Mouse (Mus musculus) kidney, adult 9 months (tissue): Measurements from ENCODE around the gene Cdkn1a.

Experiments
- DNase-seq: peaks from one replicate; pipeline ENCODE4 v3.0.0; 2022

The Cdkn1a gene

DNA sequence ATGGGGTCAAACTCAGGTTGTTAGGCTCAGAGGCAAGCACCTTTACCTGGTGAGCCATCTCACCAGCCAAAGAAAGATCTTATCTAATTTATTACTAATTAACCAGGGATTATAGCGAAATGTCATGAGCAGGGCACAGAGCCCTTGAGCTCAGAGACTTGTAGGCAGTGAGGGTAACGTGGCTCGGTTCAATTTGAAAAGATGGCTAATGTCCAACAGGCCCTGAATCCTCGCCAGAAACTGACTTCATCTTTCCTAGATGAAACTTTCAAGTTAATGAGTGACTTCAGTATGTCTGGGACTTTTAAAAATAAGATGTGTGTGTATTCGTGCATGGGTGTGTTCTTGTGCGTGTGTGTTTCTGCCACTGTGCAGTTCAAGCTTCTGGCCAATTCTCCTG lies 32.0 kb downstream of the Cdkn1a start:
- peak; percentile 95 for DNase-seq

DNA sequence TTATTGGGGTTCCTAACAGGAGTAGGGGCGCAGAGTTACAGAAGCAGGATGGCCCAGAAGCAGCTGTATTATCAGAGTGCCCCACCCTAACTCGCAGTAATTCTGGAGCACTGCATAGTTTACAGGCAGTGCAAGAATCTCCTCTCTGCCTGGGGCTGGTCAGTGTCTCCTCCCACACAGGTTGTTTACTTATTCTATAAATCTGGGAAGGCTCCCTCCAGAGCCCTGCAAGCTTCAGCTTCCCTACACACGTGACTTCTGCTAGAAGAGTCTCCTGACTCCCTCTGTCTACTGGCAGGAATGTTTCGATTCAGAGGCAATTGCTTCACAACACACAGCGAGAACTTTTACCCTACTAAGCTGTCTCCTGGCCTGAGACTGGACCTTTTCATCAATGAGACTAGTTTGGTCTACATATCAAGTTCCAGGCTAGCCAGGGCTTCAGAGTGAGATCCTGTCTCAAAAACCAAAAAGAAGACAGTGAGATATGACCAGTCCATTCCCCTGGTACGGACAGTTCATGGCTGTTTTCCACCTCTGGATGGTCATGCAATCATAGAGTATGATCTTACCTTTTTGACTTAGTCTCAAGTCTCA lies 32.9 kb downstream of the Cdkn1a start:
- DNase-seq = peak; percentile 33

DNA sequence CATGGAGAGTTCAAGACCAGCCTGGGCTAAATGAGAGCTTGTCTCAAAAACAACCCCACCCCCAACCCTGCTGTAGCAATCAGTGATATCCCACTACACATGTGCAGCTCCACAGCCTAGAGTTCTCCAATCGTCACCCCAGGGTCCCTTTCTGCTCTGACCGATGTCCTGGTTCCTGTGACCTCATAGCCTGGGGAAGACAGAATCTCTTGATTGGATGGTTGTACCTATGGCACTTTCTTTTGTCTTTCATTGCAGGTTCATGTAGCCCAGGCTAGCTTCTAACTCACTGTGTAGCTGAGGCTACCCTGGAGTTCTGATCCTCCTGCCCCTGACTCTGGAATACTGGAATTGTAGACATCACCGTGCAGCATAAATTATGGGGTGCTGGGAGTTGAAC lies 35.8 kb downstream of the Cdkn1a start:
- no peak for DNase-seq

DNA sequence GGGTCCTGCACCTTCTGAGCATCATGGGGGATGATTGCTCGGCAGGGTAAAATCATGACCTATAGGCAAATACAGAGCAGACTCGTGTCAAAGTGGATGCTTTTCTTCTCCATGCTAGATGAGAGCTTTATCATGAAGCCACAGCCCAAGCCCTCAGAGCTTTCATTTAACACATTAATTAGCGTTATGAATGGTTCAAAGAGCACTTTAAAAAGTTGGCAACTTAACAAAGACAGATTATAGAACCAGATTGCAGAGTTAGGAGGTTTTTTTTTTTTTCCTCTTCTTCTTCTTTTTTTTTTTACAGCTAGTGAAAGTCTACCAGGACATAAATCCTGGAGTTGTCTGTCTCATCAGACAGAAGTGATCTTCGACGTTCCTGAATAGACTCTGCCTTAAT lies 38.6 kb downstream of the Cdkn1a start:
- DNase-seq = no peak

DNA sequence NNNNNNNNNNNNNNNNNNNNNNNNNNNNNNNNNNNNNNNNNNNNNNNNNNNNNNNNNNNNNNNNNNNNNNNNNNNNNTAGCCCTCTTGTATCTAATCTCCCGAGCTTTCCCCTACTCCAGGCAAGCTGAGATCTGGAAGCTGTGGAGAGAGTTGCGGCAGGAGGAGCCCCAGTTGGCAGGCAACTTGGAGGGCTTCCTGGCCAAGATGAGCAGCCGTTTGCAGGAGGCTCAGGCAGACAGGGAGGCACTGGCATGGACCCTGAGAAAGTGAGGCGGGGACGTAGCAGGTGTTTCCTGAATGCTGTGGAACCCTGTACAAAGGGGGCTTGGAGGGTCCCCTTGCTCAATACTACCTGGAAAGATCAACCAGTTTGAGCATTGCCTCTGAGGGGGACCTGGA lies 44.3 kb downstream of the Cdkn1a start:
- DNase-seq = no peak

DNA sequence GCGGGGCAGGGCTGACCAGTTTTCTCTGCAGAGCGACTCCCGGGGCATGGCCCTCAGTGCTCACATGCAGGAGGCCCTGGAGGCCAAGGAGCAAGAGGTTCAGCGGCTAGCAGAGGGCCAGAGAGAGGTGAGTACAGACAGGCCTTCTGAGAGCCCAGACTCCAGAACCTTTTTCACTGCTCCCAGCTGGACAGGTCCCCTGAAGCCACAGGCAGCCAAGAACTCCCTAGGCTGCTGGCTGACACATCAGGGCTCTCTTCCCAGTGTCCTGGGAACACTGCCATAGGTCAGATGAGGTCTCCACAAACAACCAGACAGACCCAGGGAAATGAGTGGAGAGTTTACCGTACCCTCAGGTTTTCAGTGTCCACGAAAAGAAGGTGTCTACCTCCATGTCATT lies 45.5 kb downstream of the Cdkn1a start:
- peak; percentile 75 for DNase-seq

DNA sequence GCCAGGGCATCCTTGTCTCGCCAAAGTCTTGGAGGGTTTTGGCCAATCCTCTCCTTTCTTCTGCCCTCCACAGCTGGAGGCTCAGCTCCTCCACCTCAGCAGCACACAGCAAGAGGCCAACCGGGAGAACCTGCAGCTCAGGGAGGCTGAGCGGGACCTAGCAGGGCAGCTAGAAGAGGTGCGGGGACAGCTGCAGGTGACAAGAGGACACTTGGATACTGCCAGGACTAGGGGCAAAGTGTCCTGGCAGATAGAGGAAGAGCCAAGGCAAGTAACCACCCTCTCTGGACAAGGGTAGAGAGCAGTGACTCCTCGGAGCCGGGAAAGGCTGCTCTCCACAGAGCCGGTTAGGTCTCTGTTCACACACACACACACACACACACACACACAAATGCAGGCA lies 47.1 kb downstream of the Cdkn1a start:
- DNase-seq = no peak

DNA sequence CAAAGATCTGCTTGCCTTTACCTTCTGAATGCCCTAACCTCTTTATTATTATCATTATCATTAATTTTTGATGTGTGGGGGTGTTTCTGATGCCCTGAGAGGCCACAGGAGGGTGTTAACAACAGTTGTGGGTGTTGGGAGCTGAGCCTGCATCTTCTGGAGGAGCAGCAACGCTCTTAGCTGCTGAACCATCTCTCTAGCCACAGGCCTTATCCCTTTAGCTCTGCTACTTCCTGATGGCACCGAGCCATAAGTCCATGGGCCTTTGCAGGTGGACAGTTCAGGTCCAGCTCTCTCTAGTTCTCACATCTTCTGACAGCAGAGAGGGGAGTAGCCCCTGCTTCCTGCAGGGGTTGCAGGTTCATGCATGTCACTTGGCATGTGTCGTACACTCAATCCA lies 50.8 kb downstream of the Cdkn1a start:
- no peak for DNase-seq

DNA sequence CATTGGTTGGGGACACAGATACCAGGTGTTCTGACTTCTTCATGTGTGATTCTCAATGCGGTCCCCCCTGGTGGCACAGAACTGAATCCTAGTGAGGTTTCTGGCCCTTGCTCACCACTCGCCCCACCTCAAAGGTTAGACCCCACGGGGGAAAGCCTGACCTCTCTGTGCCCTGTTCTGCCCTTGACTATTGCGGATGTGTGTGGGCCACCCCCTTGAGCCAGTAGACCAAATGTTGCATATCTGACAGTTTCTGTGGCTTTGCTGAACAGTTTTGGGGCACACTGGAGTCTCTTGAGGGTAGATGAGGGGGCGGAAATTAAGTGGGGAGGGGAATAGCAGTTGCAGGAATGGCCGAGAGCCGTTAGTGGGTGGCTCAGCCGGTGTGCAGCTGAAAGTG lies 52.5 kb downstream of the Cdkn1a start:
- DNase-seq = no peak

DNA sequence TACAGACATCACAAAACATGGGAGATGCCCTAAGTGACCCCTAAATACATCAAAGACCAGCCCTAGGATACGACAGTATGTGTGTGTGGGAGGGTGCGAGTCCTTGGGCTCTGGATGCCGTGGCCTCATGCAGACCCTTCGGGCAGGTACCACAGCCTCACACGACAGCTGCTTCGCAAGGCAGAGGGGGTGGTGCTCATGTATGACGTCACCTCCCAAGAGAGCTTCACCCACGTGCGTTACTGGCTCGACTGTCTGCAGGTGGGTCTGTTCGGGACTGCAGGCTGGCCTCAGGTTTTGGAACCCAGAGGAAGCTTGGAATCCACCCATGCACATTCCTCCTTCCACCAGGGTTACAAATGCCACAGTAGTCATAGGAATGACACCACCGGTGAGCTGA lies 54.3 kb downstream of the Cdkn1a start:
- no peak for DNase-seq

DNA sequence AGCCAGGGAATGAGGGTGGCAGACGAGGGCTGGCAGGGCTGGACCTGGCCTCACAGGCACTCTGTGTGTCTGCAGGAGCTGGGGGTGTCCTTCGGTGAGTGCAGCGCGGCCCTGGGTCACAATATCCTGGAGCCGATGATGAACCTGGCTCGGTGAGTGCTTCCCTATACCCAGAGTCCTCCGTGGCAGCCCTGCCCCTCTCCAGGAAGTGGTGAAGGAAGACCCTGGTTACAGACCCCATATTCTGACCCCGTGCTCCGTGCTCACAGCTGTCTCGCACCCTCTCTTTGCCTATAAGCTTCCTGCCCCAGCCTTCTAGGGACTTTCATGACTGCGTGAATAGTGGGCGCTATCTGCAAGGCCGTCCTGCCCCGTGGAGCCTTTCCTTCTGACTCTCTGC lies 56.5 kb downstream of the Cdkn1a start:
- no peak for DNase-seq

DNA sequence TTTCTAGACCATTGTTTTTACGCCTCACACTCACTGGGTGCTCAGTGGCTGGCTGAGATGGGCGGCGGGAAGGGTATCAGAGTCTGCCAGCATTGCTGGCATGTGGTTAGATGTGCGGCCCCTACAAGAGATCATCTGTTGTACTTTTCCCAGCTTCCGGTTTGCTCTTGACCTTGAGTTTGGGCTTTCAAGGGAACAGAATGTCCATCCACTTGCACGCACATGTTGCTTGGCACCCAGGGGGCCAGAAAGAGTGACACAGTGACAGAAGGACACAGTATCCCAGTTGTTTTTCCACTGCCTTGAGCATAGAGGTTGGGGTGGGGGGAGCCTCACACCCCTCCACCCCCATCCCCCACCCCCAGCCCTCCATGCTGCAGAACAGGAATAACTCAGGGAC lies 57.0 kb downstream of the Cdkn1a start:
- DNase-seq = no peak

DNA sequence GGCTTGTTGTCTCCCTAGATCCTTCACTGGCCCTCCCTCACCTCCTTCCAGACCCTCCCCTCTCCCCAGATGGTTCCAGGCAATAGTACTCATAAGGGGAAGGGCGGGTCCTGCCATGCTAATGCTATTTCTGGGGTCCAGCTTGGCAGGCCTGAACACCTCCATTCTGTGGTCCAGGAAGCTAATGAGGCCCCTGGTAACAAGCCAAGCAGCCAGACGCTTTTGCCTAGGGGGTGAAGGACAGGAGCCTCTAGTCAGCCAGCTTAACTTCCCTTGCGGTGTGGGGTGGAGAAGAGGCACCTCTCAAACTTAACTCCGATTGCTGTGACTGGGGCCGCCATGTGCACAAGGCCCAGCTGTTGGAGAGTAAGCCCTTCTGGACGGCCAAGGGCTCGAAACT lies 59.0 kb downstream of the Cdkn1a start:
- DNase-seq = no peak
